Mouse (Mus musculus) right cerebral cortex, postnatal 10 days (tissue): ENCODE measurements around the gene Qprt.

ENCODE experiments used
- DNase-seq, 2 experiments: peaks; one replicate each; pipeline ENCODE4 v3.0.0; 2021; ENCODE audit warnings: low spot score in 2 of 2

The Qprt gene

GRCm38 (mm10) chr7:127133125-127133524, 11.1 kb upstream of the Qprt start:
- DNase-seq = peak in 1 of 2 experiments; percentile 49

- DNase-seq = peak; percentile 52 to 56
These were observed 7.6 kb upstream of the Qprt start for GRCm38 (mm10) chr7:127129638-127130037.

GRCm38 (mm10) chr7:127121061-127121910, 740 bp downstream of the Qprt start:
- DNase-seq = no peak

- DNase-seq = no peak
These were observed 3.2 kb downstream of the Qprt start for GRCm38 (mm10) chr7:127118671-127119445.

- DNase-seq = no peak
These were observed 4.1 kb downstream of the Qprt start for GRCm38 (mm10) chr7:127117948-127118347.

- peak; percentile 51 to 57 for DNase-seq
These were observed 5.6 kb downstream of the Qprt start for GRCm38 (mm10) chr7:127116331-127116935.

- no peak for DNase-seq
These were observed 7.1 kb downstream of the Qprt start for GRCm38 (mm10) chr7:127114920-127115319.

GRCm38 (mm10) chr7:127113614-127114259, 8.3 kb downstream of the Qprt start:
- DNase-seq = no peak

GRCm38 (mm10) chr7:127112921-127113597, 9.0 kb downstream of the Qprt start:
- DNase-seq = no peak

GRCm38 (mm10) chr7:127112251-127112841, 9.7 kb downstream of the Qprt start:
- no peak for DNase-seq

GRCm38 (mm10) chr7:127111461-127111860, 10.6 kb downstream of the Qprt start:
- peak; percentile 44 to 65 for DNase-seq

GRCm38 (mm10) chr7:127110239-127111007, 11.6 kb downstream of the Qprt start:
- peak; percentile 84 to 86 for DNase-seq

GRCm38 (mm10) chr7:127105551-127105950, 16.5 kb downstream of the Qprt start:
- no peak for DNase-seq

GRCm38 (mm10) chr7:127104560-127105332, 17.3 kb downstream of the Qprt start:
- peak; percentile 78 to 81 for DNase-seq

- no peak for DNase-seq
These were observed 18.1 kb downstream of the Qprt start for GRCm38 (mm10) chr7:127103960-127104359.

- no peak for DNase-seq
These were observed 19.9 kb downstream of the Qprt start for GRCm38 (mm10) chr7:127102148-127102547.

- no peak for DNase-seq
These were observed 20.5 kb downstream of the Qprt start for GRCm38 (mm10) chr7:127101451-127102016.

- DNase-seq = no peak
These were observed 22.5 kb downstream of the Qprt start for GRCm38 (mm10) chr7:127099528-127099927.

GRCm38 (mm10) chr7:127098950-127099349, 23.1 kb downstream of the Qprt start:
- no peak for DNase-seq
